Mouse (Mus musculus) left cerebral cortex, adult 11 months (tissue): ENCODE measurements at regions not wholly inside any gene's neighbourhood (a gene's known extent, or its start where the extent isn't known, plus 50 kb on each side); places are given as distances from the start of the nearest gene placed in this dataset.
A peak's percentile ranks its signal among the peaks of the same experiment; 100 is the strongest.

ENCODE experiments used
- DNase-seq: peaks from one replicate; pipeline ENCODE4 v3.0.0; 2022; ENCODE audit warnings: low spot score

GRCm38 (mm10) chr8:97477098-97477457, 1588.7 kb upstream of the Got2 start:
- DNase-seq, result no peak

DNA sequence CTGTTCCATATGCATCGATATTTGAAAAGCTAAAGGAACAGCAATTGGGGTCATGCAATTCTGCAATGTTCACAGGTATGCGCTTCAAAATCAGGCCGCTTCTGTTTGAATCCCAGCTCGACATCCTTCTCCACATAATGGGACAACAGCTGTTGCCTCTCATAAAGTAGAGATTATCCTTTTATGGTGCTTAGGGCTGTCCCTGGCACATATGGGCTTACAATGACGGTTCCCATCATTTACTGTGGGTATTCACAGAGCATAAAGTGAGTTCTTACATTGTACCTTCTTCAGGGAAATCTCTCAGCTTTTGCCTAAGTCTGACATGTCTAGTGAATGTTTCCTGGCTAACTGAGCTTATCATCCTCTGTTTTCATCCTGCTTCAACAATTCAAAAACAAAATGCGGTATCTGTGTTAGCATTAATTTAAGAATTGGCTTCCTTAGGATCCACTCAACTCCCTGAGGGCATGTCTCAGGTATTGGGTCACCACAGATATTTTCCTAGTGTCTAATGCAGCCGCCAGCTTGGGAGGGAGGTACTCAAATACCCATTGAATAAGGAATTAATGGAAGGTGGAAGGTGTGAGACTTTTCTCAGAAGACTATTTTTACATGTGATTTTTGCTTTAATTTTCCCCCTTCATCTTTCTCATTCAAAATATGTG, 1588.2 kb upstream of the Got2 start:
- DNase-seq, result no peak

DNA sequence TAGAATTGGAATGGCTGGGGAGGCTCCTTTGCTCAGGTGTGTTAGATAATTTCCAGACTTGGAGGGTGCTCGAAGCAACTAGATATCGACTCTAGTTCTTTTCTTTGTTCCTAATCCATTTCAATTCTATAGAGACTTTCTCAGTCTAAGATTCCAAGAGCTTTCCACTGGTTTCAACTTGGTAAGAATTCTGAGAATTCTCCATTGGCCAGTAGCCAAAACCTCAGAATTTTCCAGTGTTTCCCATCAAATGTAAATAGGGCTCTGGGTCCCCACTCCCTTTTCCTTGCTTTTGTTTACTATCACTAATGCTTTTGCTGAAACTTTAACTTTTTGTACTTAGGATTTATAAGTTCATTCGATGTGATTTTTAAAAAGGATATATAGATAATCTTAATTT, 1585.0 kb upstream of the Got2 start:
- DNase-seq, result no peak

DNA sequence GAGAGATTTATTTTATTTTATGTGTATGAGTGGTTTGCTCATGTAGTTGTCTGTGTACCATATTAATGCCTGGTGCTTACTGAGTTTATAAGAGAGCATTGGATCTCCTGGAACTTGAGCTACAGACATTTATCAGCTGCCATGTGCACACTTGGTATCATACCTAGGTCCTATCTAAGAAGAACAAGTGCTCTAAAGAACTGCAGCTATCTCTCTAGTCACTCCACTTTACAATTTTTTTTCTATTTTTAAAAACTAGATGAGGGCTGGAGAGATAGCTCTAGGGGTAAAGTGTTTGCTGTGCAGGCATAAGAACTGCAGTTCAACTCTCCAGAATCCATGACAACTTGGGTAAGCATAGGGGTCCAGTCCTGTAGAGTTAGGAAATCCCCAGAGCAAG, 1573.1 kb upstream of the Got2 start:
- no peak for DNase-seq

DNA sequence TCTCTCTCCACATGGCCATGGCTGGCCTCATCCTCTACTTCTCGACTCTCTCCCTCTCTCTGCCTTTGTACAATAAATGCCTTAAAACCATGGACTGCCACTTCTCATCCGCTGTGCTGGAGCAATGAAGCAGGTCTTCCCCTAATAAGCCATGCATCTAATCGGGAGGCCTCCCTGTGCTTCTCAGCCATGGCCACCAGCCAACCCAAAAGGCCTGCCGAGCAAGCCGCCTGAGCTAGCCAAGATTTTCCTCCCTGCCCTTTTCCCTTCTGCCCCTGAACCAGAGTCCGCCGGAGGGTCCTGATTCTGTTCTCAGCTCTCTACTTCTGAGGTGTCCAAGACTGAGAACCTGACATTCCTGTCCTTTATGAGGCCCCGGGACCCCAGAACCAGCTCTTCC, 1559.3 kb upstream of the Got2 start:
- no peak for DNase-seq

- no peak for DNase-seq
Measured at GRCm38 (mm10) chr8:97441483-97441882, 1553.1 kb upstream of the Got2 start.

DNA sequence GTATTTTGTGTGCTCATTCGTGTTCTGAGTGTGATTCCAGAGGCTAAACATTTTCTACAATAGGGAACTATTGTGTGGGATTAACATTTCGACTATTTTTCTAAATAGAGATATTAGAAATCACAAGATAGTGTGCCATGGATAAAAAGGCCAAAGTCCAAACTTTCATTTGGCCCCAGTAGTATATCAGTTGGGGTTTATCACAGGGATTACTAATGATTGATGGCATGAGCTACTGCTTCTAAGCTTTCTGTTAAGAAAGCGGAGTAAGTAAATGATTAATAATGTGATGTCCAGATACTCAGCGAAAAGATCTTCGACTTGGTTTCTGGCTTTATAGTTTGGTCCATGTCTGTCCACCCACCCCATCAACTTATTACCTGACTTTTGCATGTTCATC, 1545.2 kb upstream of the Got2 start:
- no peak for DNase-seq

- no peak for DNase-seq
Measured at GRCm38 (mm10) chr8:97431467-97431866, 1543.1 kb upstream of the Got2 start.

DNA sequence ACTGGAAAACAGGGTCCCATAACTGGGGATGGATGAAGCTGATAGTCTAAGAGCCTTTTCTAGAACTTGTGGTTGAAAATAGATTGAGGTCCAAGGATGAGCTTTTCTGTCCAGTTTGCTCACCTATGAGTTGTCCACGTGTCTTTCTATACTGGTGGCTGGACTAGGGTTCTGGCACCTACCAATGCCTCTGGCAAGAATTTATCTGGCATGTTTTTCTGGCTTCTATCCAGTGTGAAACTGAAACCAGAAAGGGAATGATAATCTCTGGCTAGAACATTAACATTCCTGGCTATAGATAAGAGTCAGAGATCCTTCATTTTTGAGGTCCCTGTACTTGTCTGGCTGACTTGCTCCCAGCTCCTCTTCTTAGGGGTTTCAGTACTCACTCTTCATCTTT, 1534.0 kb upstream of the Got2 start:
- DNase-seq, result no peak

GRCm38 (mm10) chr8:97414742-97415141, 1526.4 kb upstream of the Got2 start:
- DNase-seq, result no peak

DNA sequence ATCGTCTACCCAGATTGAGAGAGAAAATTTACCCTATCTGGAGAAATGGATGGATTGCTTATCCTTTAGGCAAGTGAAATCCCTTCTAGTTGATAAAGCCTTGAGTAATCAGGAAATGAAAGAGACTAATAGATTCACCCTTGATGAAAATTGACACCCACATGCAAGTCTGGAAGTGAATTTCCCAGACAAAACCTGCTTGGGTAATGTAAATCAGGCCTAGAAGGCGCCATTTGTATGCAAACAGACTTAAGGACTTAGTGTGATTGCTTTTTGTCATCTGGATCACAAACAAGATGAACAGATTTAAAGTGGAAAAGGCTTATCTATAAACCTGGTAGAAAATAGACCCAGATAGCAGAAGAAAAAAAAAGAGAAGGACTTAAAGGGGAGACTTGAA, 1515.0 kb upstream of the Got2 start:
- DNase-seq, result no peak

- DNase-seq, result no peak
Measured at GRCm38 (mm10) chr8:97397327-97397719, 1509.0 kb upstream of the Got2 start.

DNA sequence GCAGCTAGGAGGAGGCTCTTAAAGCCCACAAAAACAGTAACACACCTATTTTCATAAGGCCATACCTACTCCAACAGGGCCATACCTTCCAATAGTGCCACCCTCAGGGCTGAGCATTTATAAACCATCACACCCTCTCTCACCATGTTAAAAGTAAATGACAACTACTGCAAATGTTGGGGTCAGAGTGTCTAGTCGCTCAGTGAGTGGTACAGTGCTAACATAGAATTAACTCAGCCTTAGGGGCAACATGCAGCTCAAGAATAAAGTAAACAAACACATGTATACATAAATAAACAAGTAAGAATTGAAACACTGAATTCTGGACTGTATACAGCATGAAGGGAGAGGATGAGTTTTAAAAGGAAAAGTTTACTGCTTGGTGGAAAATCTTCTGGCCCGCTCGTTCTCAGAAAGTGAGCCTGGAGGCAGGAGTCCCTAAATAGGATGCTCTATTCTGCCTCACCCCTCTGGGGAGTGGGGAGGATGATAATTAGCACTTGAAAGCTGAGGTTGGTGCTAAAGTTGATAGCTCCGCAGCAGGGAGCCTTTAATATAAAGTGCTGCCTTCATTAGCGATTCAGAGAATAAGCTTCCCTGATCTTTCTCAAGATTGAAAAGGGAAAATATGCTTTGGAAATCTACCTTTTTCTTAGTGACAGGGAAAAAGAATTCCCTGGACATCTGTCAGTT, 1508.4 kb upstream of the Got2 start:
- DNase-seq, result no peak

GRCm38 (mm10) chr8:97389651-97390050, 1501.3 kb upstream of the Got2 start:
- DNase-seq, result no peak

- DNase-seq, result no peak
Measured at GRCm38 (mm10) chr8:97389149-97389548, 1500.8 kb upstream of the Got2 start.

GRCm38 (mm10) chr8:97374911-97375771, 1486.8 kb upstream of the Got2 start:
- DNase-seq, result no peak

- peak; percentile 8 for DNase-seq
Measured at GRCm38 (mm10) chr8:97346630-97347029, 1458.3 kb upstream of the Got2 start.

GRCm38 (mm10) chr8:97315497-97315896, 1427.2 kb upstream of the Got2 start:
- DNase-seq, result no peak

DNA sequence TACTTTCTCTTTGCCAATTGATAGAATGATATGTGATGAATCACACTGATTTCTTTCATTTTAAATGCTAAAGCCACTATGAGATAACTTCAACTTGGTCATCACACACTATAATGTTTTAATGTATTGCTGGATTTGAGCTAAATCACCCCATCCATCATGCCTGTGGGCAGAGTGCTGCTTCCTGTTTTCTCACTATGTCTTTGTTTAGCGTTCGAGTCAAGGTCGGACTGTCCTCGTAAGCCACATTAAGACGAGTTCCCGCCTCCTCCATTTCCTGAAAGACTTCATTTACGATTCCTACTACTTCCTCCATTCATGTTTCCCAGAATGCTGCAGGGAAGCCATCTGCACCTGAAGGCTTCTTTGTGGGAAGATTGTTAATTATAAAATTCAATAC, 1420.0 kb upstream of the Got2 start:
- no peak for DNase-seq

GRCm38 (mm10) chr8:97270582-97270981, 1382.2 kb upstream of the Got2 start:
- no peak for DNase-seq

GRCm38 (mm10) chr8:97260964-97261363, 1372.6 kb upstream of the Got2 start:
- DNase-seq, result no peak

- DNase-seq, result no peak
Measured at GRCm38 (mm10) chr8:97254169-97254568, 1365.8 kb upstream of the Got2 start.

GRCm38 (mm10) chr8:97252232-97252631, 1363.9 kb upstream of the Got2 start:
- DNase-seq, result no peak
